Mouse (Mus musculus) heart, embryonic 12.5 days (tissue): Measurements from ENCODE around the gene Gpsm3. TPM values are rescaled to one million over a fixed set of nuclear protein-coding genes. Genes with fewer than 3 reads are reported as not detected.

ENCODE experiments used
- polyA plus RNA-seq: library from polyadenylated mRNA; unstranded; fragments of >200 nt; fragmentation: Nextera tagmentation; extraction: Ambion mirVana; gene quantifications from 2 replicates; pipeline ENCODE4 v1.2.1, GENCODE M21; 2016

Gene Gpsm3
- polyA plus RNA-seq, 1 experiment from 2014 or later: 4.6 TPM

Other genes starting within 250 kb of the Gpsm3 start
- 0.09 TPM in 1 of 2 replicates, not detected in the other for gene Btnl2, start 235.0 kb upstream of the Gpsm3 start, polyA plus RNA-seq
- not detected in 2 replicates for gene Btnl1, start 212.7 kb upstream of the Gpsm3 start, polyA plus RNA-seq
- not detected in 2 replicates for gene BC051142, start 191.0 kb upstream of the Gpsm3 start, polyA plus RNA-seq
- not detected in 2 replicates for gene Btnl4, start 112.5 kb upstream of the Gpsm3 start, polyA plus RNA-seq
- gene Btnl6, start 72.5 kb upstream of the Gpsm3 start, polyA plus RNA-seq: not detected in 2 replicates
- gene Notch4, start 25.5 kb upstream of the Gpsm3 start, polyA plus RNA-seq: 5.7 and 6.5 TPM in 2 replicates
- gene Pbx2, start 1.5 kb downstream of the Gpsm3 start, polyA plus RNA-seq: 13.0 and 13.2 TPM in 2 replicates
- gene Ager, start 8.1 kb downstream of the Gpsm3 start, polyA plus RNA-seq: 3.8 TPM in 2 replicates
- 123 and 126 TPM in 2 replicates for gene Rnf5, start 13.9 kb downstream of the Gpsm3 start, polyA plus RNA-seq
- gene Agpat1, start 14.5 kb downstream of the Gpsm3 start, polyA plus RNA-seq: 52.5 and 52.8 TPM in 2 replicates
- gene Egfl8, start 26.2 kb downstream of the Gpsm3 start, polyA plus RNA-seq: 0.30 and 0.57 TPM in 2 replicates
- gene Ppt2, start 38.7 kb downstream of the Gpsm3 start, polyA plus RNA-seq: 28.9 TPM in 2 replicates
- 0.17 TPM in 1 of 2 replicates, not detected in the other for gene Prrt1, start 39.7 kb downstream of the Gpsm3 start, polyA plus RNA-seq
- gene Fkbpl, start 55.0 kb downstream of the Gpsm3 start, polyA plus RNA-seq: 10.2 and 11.1 TPM in 2 replicates
- gene Atf6b, start 57.3 kb downstream of the Gpsm3 start, polyA plus RNA-seq: 63.2 and 67.0 TPM in 2 replicates
- 0.77 and 0.98 TPM in 2 replicates for gene Tnxb, start 80.7 kb downstream of the Gpsm3 start, polyA plus RNA-seq
- 0.15 TPM in 1 of 2 replicates, not detected in the other for gene C4b, start 154.1 kb downstream of the Gpsm3 start, polyA plus RNA-seq
- 0.15 TPM in 1 of 2 replicates, not detected in the other for gene Cyp21a1, start 214.8 kb downstream of the Gpsm3 start, polyA plus RNA-seq
- gene Stk19, start 247.1 kb downstream of the Gpsm3 start, polyA plus RNA-seq: 18.2 and 19.6 TPM in 2 replicates
- gene Dxo, start 247.2 kb downstream of the Gpsm3 start, polyA plus RNA-seq: 37.2 and 39.9 TPM in 2 replicates